Mouse (Mus musculus) liver, postnatal 0 days (tissue): ENCODE results near the gene Olfr209.

ENCODE experiments used
- CTCF ChIP-seq: sonication (generic); IDR thresholded peaks from 2 replicates; pipeline ENCODE4 v1.5.1; 2016; ENCODE audit warnings: antibody characterized with exemption, low read depth
- EP300 ChIP-seq: IDR thresholded peaks from 2 replicates; pipeline ENCODE4 v1.6.1; 2016; ENCODE audit warnings: antibody characterized with exemption, low read depth, mild to moderate bottlenecking

DNA sequence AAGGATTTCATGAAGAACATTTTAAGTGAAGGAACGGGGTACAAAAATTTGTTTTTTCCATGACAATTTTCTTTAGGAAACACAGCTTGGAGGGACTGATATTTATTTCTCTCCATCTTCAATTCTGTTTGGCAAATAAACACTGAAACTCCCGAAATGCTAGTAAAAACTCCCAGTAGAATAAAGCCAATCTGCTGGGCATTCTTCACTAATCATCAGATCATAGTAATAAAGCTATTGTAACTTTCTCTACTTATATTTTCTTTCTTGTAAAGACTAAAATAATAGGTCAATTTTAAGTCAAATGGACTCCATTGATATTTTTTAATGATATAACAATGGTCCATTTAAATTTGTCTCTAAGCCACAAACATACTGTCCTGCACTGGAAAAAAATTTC lies at the start of gene Olfr209:
- TF ChIP-seq EP300 (no peak), CTCF (no peak)
